Mouse (Mus musculus) forebrain, embryonic 15.5 days (tissue): ENCODE results near the gene Rabac1. TPM values are rescaled to one million over a fixed set of nuclear protein-coding genes. Genes with fewer than 3 reads are reported as not detected.
A peak's percentile ranks its signal among the peaks of the same experiment; 100 is the strongest.

ENCODE experiments used
- ATAC-seq: fragments of 200-750 bp; cut with Nextera tagmentation; replicated peaks from 2 replicates; pipeline ENCODE4 v1.8.0; 2017; ENCODE audit warnings: mild to moderate bottlenecking, moderate TSS enrichment, moderate library complexity
- H3K27ac ChIP-seq: fragments of 300-500 bp; sonication (generic); replicated peaks from 2 replicates; pipeline ENCODE4 v1.5.1; 2015; ENCODE audit warnings: mild to moderate bottlenecking, inconsistent platforms
- H3K27me3 ChIP-seq: fragments of 300-500 bp; sonication (generic); 2 replicates; pipeline ENCODE4 v1.6.1; 2015; ENCODE audit warnings: inconsistent platforms
- H3K36me3 ChIP-seq: fragments of 300-500 bp; sonication (generic); 2 replicates; pipeline ENCODE4 v1.6.1; 2015; ENCODE audit warnings: mild to moderate bottlenecking, inconsistent platforms
- H3K4me1 ChIP-seq: fragments of 300-500 bp; sonication (generic); 2 replicates; pipeline ENCODE4 v1.6.1; 2015; ENCODE audit warnings: inconsistent platforms
- H3K4me2 ChIP-seq: fragments of 300-500 bp; sonication (generic); replicated peaks from 2 replicates; pipeline ENCODE4 v1.6.1; 2015; ENCODE audit warnings: mild to moderate bottlenecking, inconsistent platforms
- H3K4me3 ChIP-seq: fragments of 300-500 bp; sonication (generic); 2 replicates; pipeline ENCODE4 v1.5.1; 2015; ENCODE audit warnings: mild to moderate bottlenecking, inconsistent platforms
- H3K9ac ChIP-seq: fragments of 300-500 bp; sonication (generic); replicated peaks from 2 replicates; pipeline ENCODE4 v1.6.1; 2015; ENCODE audit warnings: mild to moderate bottlenecking, inconsistent platforms
- H3K9me3 ChIP-seq: fragments of 300-500 bp; sonication (generic); 2 replicates; pipeline ENCODE4 v1.6.1; 2016; ENCODE audit warnings: inconsistent platforms
- WGBS: fragments of 180-500 bp; shearing (Covaris S2); methylation state at CpG from one replicate; pipeline ENCODE4 v1.1.7; 2015; ENCODE audit warnings: mixed read lengths; 5-methylcytosine and 5-hydroxymethylcytosine counted together
- polyA plus RNA-seq: library from polyadenylated mRNA; unstranded; fragments of >200 nt; fragmentation: Nextera tagmentation; extraction: Ambion mirVana; gene quantifications from 2 replicates; pipeline ENCODE4 v1.2.1, GENCODE M21; 2015

Gene Rabac1
- polyA plus RNA-seq, 1 experiment from 2014 or later = 195 TPM

DNA sequence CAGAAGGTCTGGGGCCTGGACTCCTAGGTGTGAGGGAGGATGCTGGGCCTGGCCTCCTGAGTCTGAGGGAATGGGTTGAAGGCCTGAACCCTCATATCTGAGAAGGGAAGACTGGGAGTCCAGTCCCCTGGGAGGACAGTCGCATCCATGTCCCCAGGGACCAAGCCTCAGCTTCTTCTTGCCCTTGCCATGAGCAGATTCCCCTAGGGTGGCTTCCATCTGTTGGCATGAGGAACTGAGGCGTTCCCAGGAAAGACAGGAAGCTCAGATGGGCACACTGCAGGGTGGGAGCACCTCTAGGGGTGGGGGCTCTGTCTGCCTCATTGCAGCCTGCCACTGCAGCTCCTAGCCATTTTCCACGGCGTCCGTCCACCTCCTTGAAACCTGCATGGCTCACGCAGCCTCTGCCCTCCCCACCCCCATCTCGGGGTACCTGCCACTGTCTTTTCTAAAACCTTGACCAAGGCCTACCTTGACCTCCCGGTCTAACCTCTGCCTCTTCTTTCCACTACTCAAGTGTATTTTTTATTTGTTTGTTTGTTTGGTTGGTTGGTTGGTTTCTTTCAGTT is 31.4 kb upstream of the Rabac1 start:
- Histone ChIP-seq H3K36me3 (peaks cover 16% of the 10 kb centered on the region; the same call in 1 of the 2 replicates), H3K27me3 (no peaks in the 10 kb centered on the region), H3K9me3 (no peaks in the 10 kb centered on the region), H3K4me1 (peaks cover 62% of the 10 kb centered on the region), H3K4me2 (peak overlapping the region; percentile 87), H3K9ac (peak overlapping the region; percentile 91), H3K27ac (no peak overlapping the region; the same call in 1 of the 2 replicates), H3K4me3 (peak overlapping the region; percentile 84)
- WGBS = 80% methylated on average over 8 of the region's 8 CpGs
- ATAC-seq = no peak

DNA sequence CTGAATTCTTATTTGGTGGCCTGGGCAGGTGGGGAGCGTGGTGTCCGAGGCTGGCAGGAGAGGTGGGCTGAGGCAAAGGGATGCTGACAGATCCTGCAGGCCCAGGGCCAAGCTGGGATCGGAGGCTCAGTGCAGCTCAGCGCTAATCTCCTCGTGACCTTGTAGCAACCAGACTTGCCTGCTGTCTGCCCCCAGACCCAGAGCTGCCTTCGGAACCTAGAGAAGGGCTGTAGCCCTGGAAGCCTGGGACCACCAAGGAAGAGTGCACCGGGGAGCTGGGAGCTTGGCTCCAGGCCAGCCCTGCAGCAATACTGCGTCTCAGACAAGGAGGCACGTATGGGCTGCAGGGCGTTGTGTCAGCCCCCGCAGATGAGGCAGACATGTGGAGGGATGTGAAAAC is 30.7 kb upstream of the Rabac1 start:
- Histone ChIP-seq H3K27me3 (no peaks in the 10 kb centered on the region), H3K9me3 (no peaks in the 10 kb centered on the region), H3K4me1 (peaks cover 56% of the 10 kb centered on the region), H3K36me3 (peaks cover 21% of the 10 kb centered on the region; the same call in 1 of the 2 replicates), H3K4me2 (peak overlapping the region; percentile 87), H3K27ac (0 out of 2 replicates have a peak overlapping the region, but pooled peaks have one; percentile 29), H3K9ac (peak overlapping the region; percentile 91), H3K4me3 (peak overlapping the region; percentile 84)
- ATAC-seq = no peak
- 19% methylated on average over 11 of the region's 11 CpGs for WGBS

DNA sequence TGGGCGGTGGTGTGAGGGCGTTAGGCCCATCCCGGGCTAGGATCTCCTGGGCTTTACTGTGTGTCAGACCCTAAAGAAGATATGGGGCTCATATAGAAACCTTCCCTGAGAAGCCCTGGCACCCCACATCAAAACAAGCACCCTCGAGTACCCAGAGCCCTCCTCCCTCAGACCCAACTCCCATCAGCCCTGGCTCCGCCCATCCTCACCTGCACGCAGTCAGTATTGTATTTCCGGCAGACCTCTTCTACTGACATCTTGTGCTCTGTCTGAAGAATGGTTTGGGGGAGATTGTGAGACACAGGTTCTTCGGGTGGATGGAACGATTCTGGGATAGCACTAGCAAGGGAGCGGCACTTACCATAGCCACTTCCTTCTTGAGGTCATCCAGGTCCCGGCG is 28.2 kb upstream of the Rabac1 start:
- whole genome bisulfite sequencing = 78% methylated on average over 12 of the region's 12 CpGs
- H3K27ac ChIP-seq = no peak overlapping the region
- H3K4me2 ChIP-seq = no peak overlapping the region
- peaks cover 31% of the 10 kb centered on the region for H3K4me1 ChIP-seq
- H3K27me3 ChIP-seq = no peaks in the 10 kb centered on the region
- no peak overlapping the region for H3K4me3 ChIP-seq
- H3K9ac ChIP-seq = no peak overlapping the region
- peaks cover 41% of the 10 kb centered on the region for H3K36me3 ChIP-seq
- ATAC-seq = no peak
- H3K9me3 ChIP-seq = no peaks in the 10 kb centered on the region

DNA sequence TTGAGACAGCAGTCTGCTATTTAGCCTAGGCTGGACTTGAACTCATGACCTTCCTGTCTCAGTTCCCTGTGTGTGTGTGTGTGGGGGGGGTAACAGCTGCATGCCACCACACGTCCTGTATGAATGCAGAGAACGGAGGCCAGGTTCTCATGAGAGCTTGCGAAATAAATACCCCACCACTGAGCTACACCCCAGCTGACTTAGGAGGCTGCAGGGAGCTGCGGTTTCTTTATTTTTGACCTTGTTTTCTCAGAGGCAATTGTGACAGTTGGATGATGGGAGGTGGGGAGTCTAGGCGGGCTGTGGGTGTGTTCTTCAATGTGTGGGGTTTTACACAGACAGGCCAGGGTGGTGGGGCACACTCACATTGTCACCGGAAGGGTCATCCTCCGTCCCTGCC is 27.7 kb upstream of the Rabac1 start:
- peaks cover 27% of the 10 kb centered on the region for H3K4me1 ChIP-seq
- ATAC-seq = no peak
- no peaks in the 10 kb centered on the region for H3K27me3 ChIP-seq
- peaks cover 46% of the 10 kb centered on the region for H3K36me3 ChIP-seq
- no peak overlapping the region for H3K4me3 ChIP-seq
- H3K9ac ChIP-seq = no peak overlapping the region
- H3K9me3 ChIP-seq = no peaks in the 10 kb centered on the region
- no peak overlapping the region for H3K4me2 ChIP-seq
- no peak overlapping the region for H3K27ac ChIP-seq
- 81% methylated on average over 7 of the region's 7 CpGs for WGBS

DNA sequence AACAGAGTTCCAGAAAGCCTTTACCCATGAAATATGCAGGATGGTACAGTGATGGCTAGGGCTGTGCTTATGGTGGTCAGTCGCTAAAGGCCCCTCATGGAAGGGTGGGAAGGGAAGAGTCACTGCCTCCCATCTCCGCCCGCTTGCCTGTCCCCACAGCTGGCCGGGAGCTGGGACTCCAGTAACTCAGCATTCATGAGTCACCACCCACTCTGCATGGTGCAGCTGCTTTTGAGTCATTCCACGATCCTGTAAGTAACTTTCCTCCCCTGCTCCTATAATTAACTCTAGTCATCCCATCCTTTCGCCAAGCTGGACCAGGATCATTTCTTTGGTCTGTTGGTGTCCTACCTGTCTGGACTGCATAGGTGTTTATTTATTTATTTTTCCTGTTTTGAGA is 20.5 kb upstream of the Rabac1 start:
- Histone ChIP-seq H3K36me3 (peaks cover 89% of the 10 kb centered on the region), H3K4me3 (no peak overlapping the region), H3K9ac (no peak overlapping the region), H3K9me3 (no peaks in the 10 kb centered on the region), H3K4me1 (no peaks in the 10 kb centered on the region), H3K4me2 (no peak overlapping the region), H3K27me3 (no peaks in the 10 kb centered on the region), H3K27ac (no peak overlapping the region)
- 78% methylated on average over 6 of the region's 6 CpGs for WGBS
- ATAC-seq = no peak

DNA sequence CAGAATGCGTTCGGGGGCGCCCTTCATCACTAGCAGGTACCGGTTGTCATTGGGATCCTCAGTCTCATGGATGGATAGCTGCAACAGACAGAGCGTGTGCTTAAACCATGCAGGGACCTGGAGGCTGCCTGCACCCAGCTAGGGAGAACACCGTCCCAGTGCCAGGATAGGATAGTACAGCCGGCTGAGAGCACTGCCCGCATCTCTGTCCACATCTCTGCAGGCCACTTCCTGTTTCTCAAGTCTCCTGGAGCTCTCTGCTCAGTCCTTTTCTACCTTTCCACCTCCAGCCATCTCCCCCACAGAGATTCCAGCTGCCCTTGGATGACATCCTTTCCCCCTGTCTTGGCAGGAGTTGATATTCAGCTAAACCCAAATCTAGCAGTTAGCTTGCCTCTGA is 17.9 kb upstream of the Rabac1 start:
- ATAC-seq = no peak
- 79% methylated on average over 8 of the region's 8 CpGs for WGBS
- Histone ChIP-seq H3K27ac (no peak overlapping the region), H3K4me3 (no peak overlapping the region), H3K9me3 (no peaks in the 10 kb centered on the region), H3K36me3 (peaks cover 92% of the 10 kb centered on the region), H3K27me3 (no peaks in the 10 kb centered on the region), H3K4me1 (no peaks in the 10 kb centered on the region), H3K9ac (no peak overlapping the region), H3K4me2 (no peak overlapping the region)

DNA sequence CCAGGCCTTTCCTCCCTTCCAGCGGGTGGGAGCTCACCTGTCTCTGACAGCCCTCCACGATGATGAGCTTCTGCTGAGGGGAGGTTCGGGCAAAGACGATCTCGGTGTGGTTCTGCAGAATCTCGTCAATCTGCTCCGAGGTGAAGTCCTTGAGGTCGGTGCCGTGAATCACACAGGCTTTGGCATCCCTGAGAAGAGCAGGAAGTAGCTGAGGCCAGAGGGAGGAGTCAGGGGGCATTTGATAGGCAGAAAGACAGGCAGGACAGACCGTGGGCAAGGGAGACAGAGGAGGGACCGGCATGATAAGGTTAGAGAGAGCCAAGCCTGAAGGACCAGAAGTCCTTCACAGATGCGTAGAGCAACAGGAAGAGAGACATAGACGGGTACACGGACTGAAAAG is 15.4 kb upstream of the Rabac1 start:
- Histone ChIP-seq H3K9me3 (no peaks in the 10 kb centered on the region), H3K27ac (no peak overlapping the region), H3K36me3 (peaks cover 91% of the 10 kb centered on the region), H3K9ac (no peak overlapping the region), H3K4me2 (no peak overlapping the region), H3K27me3 (no peaks in the 10 kb centered on the region), H3K4me3 (no peak overlapping the region), H3K4me1 (no peaks in the 10 kb centered on the region)
- no peak for ATAC-seq
- 90% methylated on average over 14 of the region's 14 CpGs for WGBS

DNA sequence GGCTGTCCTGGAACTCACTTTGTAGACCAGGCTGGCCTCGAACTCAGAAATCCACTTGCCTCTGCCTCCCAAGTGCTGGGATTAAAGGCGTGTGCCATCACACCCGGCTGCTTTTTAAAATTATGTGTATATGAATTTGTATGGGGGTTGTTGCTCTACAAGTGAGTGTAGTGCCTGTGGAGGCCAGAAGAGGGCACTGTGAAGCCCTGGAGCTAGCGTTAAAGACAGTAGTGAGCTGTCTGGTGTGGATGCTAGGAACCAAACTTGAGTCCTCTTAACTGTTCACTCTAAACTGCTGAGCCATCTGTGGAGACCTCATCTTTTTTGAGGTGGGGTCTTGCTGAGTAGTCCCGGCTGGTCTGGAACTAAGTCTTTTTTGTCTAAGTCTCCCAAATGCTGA is 13.2 kb upstream of the Rabac1 start:
- peaks cover 94% of the 10 kb centered on the region for H3K36me3 ChIP-seq
- no peak overlapping the region for H3K4me3 ChIP-seq
- H3K9ac ChIP-seq = no peak overlapping the region
- ATAC-seq = no peak
- no peak overlapping the region for H3K4me2 ChIP-seq
- no peaks in the 10 kb centered on the region for H3K27me3 ChIP-seq
- H3K9me3 ChIP-seq = no peaks in the 10 kb centered on the region
- H3K27ac ChIP-seq = no peak overlapping the region
- 72% methylated on average over 5 of the region's 5 CpGs for WGBS
- no peaks in the 10 kb centered on the region for H3K4me1 ChIP-seq

DNA sequence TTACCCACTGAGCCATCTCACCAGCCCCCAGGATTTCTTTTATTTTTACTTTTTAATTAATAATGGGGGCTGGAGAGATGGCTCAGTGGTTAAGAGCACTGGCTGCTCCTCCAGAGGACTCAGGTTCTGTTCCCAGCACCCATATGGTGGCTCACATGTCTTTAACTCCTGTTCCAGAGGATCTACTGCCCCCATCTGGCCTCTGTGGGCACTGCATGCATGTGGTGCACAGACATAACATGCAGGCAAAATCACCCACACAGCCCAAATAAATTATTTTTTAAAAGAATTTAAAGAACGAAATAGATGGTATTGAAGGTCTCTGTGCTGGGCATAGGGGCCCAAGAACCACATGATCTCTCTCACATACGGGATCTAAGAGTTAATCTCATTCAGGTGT is 11.8 kb upstream of the Rabac1 start:
- no peaks in the 10 kb centered on the region for H3K9me3 ChIP-seq
- no peak overlapping the region for H3K4me3 ChIP-seq
- H3K27ac ChIP-seq = no peak overlapping the region
- ATAC-seq = no peak
- H3K4me2 ChIP-seq = no peak overlapping the region
- H3K9ac ChIP-seq = no peak overlapping the region
- H3K36me3 ChIP-seq = peaks cover 94% of the 10 kb centered on the region
- no peaks in the 10 kb centered on the region for H3K27me3 ChIP-seq
- WGBS = 91% methylated on average over 2 of the region's 2 CpGs
- no peaks in the 10 kb centered on the region for H3K4me1 ChIP-seq

DNA sequence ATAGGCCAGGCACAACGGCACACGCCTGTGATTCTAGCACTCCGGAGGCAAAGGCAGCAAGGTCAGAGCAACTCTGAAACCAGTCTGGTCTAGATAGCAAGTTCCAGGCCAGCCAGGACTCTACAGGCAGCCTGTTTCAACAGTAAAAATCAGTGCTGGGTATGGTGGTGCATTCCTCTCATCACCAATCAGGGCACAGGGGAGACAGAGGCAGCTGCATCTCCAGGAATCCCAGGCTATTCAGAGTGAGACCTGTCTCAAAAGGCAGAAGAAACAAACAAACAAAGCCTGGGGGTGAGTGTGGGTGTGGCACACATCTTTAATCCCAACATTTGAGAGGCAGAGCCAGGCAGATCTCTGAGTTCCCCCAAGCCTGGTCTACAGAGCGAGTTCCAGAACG is 10.8 kb upstream of the Rabac1 start:
- Histone ChIP-seq H3K4me1 (no peaks in the 10 kb centered on the region), H3K27ac (no peak overlapping the region), H3K36me3 (peaks cover 94% of the 10 kb centered on the region), H3K9me3 (no peaks in the 10 kb centered on the region), H3K4me3 (no peak overlapping the region), H3K4me2 (no peak overlapping the region), H3K27me3 (no peaks in the 10 kb centered on the region), H3K9ac (no peak overlapping the region)
- 93% methylated on average over 5 of the region's 5 CpGs for WGBS
- ATAC-seq = no peak

DNA sequence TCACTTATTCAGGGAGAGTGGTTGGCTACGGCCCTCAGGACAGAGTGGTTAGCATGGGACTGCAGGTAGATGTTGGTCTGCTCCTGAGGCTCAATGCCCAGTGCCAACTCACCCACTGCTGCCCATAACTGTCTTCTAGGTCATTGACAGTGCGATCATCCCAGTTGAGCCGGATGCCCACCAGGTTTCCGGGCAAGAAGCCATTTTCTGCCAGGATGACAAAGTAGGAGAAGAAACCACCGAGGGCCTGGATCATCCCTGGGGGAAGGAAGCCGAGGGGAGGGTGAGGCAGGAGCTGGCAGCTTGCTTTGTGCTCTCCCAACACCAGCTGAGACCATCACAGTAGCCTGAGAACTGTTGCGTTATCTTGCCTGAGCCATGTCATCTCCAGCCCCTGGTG is 7.9 kb upstream of the Rabac1 start:
- no peak overlapping the region for H3K27ac ChIP-seq
- H3K4me3 ChIP-seq = no peak overlapping the region
- H3K27me3 ChIP-seq = no peaks in the 10 kb centered on the region
- H3K36me3 ChIP-seq = peaks cover 76% of the 10 kb centered on the region
- no peak for ATAC-seq
- 90% methylated on average over 7 of the region's 7 CpGs for WGBS
- H3K9ac ChIP-seq = no peak overlapping the region
- no peaks in the 10 kb centered on the region for H3K9me3 ChIP-seq
- no peaks in the 10 kb centered on the region for H3K4me1 ChIP-seq
- no peak overlapping the region for H3K4me2 ChIP-seq

DNA sequence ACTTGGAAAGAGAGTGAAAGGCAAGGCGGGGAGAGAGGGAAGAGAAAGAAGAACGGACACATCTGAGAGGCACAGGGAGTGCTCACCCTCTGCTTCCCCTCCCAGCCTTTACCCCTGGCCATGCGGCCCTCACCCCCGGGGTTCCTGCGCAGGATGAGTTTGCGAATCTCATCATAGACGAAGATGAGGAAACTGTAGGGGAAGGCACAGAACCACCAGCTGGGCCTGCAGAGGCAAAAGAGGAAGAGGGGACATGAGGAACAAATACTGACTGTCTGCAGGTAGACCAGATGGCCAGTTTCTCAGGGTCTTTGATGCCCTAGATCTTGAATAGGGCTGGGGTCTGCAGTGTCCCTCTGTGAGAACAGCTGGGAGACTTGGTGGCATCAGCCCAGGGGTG is 6.2 kb upstream of the Rabac1 start:
- 82% methylated on average over 7 of the region's 7 CpGs for WGBS
- Histone ChIP-seq H3K4me2 (no peak overlapping the region), H3K9me3 (no peaks in the 10 kb centered on the region), H3K36me3 (peaks cover 62% of the 10 kb centered on the region), H3K4me1 (no peaks in the 10 kb centered on the region), H3K4me3 (no peak overlapping the region), H3K27me3 (no peaks in the 10 kb centered on the region), H3K9ac (no peak overlapping the region), H3K27ac (no peak overlapping the region)
- no peak for ATAC-seq

DNA sequence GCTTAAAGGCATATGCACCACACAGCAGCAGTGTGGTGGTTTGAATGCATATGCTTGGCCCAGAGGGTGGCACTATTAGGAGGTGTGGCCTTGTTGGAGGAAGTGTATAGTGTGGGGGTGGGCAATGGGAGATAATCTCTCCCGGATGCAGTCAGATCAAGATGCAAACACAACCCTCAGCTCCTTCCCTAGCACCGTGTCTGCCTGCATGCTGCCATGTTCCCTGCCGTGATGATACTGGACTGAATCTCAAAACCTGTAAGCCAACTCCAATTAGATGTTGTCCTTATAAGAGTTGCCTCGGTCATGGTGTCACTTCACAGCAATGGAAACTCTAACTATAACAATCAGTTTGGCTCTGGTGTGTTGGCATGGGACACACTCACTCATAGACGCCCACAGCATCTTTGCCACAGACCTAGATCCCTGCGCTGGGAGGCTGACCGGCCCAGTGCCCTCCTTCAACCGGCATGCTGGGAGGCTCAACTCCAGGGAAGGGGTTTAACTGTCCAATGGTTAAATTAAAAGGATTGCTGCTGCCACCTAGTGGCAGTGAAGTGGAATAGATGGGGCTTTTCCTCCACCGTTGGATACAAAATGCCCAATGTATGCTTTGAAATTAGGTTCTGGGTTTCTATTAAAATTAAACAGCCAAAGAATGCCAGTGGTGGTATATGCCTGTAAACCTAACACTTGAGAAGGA is 2.5 kb upstream of the Rabac1 start:
- Histone ChIP-seq H3K27me3 (no peaks in the 10 kb centered on the region), H3K27ac (no peak overlapping the region), H3K9ac (no peak overlapping the region), H3K4me2 (no peak overlapping the region), H3K9me3 (no peaks in the 10 kb centered on the region), H3K4me3 (no peak overlapping the region), H3K36me3 (peaks cover 28% of the 10 kb centered on the region), H3K4me1 (peaks cover 14% of the 10 kb centered on the region)
- 30% methylated on average over 9 of the region's 9 CpGs for WGBS
- no peak for ATAC-seq
